Mouse (Mus musculus) CH12.LX (cell line): ENCODE data around the gene Sdf4. TPM values are rescaled to one million over a fixed set of nuclear protein-coding genes. Genes with fewer than 3 reads are reported as not detected.

ENCODE experiments used
- DNase-seq: peaks from one replicate; pipeline ENCODE4 v3.0.0-alpha.2; 2013; ENCODE audit errors: extremely low read depth
- H3K27ac ChIP-seq: 2 replicates; pipeline ENCODE4 v1.5.1; 2012; ENCODE audit warnings: low read depth, mild to moderate bottlenecking, control low read depth, moderate library complexity; ENCODE audit not compliant: insufficient read depth
- H3K27me3 ChIP-seq: replicated peaks from 2 replicates; pipeline ENCODE3; 2012; ENCODE audit warnings: inconsistent platforms
- H3K36me3 ChIP-seq, 2 experiments: replicated peaks in 1 of 2; 2 replicates each; pipeline versions ENCODE3 to v1.6.1; 2012; ENCODE audit warnings: inconsistent platforms in 1 of 2, low read length in 1 of 2, mild to moderate bottlenecking in 1 of 2, mixed read lengths in 1 of 2, moderate library complexity in 1 of 2; ENCODE audit not compliant: control insufficient read depth in 1 of 2, insufficient read depth in 1 of 2
- H3K4me1 ChIP-seq, 2 experiments: 2 replicates each; pipeline ENCODE4 v1.6.1; 2012; ENCODE audit warnings: inconsistent platforms in 1 of 2, moderate library complexity in 1 of 2; ENCODE audit not compliant: insufficient read depth in 2 of 2, control insufficient read depth in 1 of 2
- H3K4me2 ChIP-seq: 2 replicates; pipeline ENCODE4 v1.6.1; 2012; ENCODE audit warnings: low read depth, mild to moderate bottlenecking, control low read depth; ENCODE audit not compliant: poor library complexity, insufficient read depth, severe bottlenecking
- H3K4me3 ChIP-seq, 3 experiments: fragments of 150-350 bp in 1 of 3; sonication (generic) in 1 of 3; replicated peaks in 1 of 3; 2 replicates each; pipeline versions ENCODE3 to v1.5.1; 2011 to 2012; ENCODE audit warnings: low read depth in 2 of 3, low read length in 2 of 3, mild to moderate bottlenecking in 2 of 3, moderate library complexity in 2 of 3, control low read depth in 1 of 3, improper control_type of control experiment in 1 of 3, inconsistent platforms in 1 of 3, mixed read lengths in 1 of 3; ENCODE audit not compliant: poor library complexity in 1 of 3
- H3K79me2 ChIP-seq: replicated peaks from 2 replicates; pipeline ENCODE4 v1.6.1; 2012; ENCODE audit warnings: mild to moderate bottlenecking, moderate library complexity; ENCODE audit not compliant: control insufficient read depth, poor library complexity, insufficient read depth, severe bottlenecking; ENCODE audit errors: extremely low read depth
- H3K9ac ChIP-seq: 2 replicates; pipeline ENCODE4 v1.6.1; 2012; ENCODE audit warnings: low read depth, mild to moderate bottlenecking, control low read depth, moderate library complexity; ENCODE audit not compliant: insufficient read depth
- H3K9me3 ChIP-seq: replicated peaks from 2 replicates; pipeline ENCODE3; 2012; ENCODE audit warnings: low read length, inconsistent platforms, mixed read lengths
- BHLHE40 ChIP-seq: IDR thresholded peaks from 2 replicates; pipeline ENCODE4 v1.6.1; 2011; ENCODE audit warnings: mild to moderate bottlenecking, low read depth, low read length, improper control_type of control experiment
- CHD1 ChIP-seq: IDR thresholded peaks from 2 replicates; pipeline ENCODE4 v1.6.1; 2012; ENCODE audit warnings: low read depth, low read length, improper control_type of control experiment, inconsistent platforms
- CHD2 ChIP-seq: IDR thresholded peaks from 2 replicates; pipeline ENCODE4 v1.6.1; 2011; ENCODE audit warnings: low read length, improper control_type of control experiment
- CTCF ChIP-seq, 2 experiments: IDR thresholded peaks in 1 of 2; conservative IDR thresholded peaks in 1 of 2; 2 replicates each; pipeline ENCODE4 v1.5.1; 2011 to 2012; ENCODE audit warnings: low read depth in 2 of 2, low read length in 2 of 2, improper control_type of control experiment in 1 of 2, inconsistent platforms in 1 of 2, mild to moderate bottlenecking in 1 of 2, moderate library complexity in 1 of 2
- ELF1 ChIP-seq: IDR thresholded peaks from 2 replicates; pipeline ENCODE4 v1.6.1; 2014; ENCODE audit warnings: low read depth, mild to moderate bottlenecking, inconsistent platforms, low read length, improper control_type of control experiment
- EP300 ChIP-seq: IDR thresholded peaks from 2 replicates; pipeline ENCODE4 v1.6.1; 2011; ENCODE audit warnings: low read length, improper control_type of control experiment
- ETS1 ChIP-seq: conservative IDR thresholded peaks from 2 replicates; pipeline ENCODE4 v1.6.1; 2012; ENCODE audit warnings: low read depth, mild to moderate bottlenecking, inconsistent platforms, low read length, improper control_type of control experiment, moderate library complexity
- GABPA ChIP-seq: IDR thresholded peaks from 2 replicates; pipeline ENCODE4 v1.6.1; 2012; ENCODE audit warnings: low read depth, low read length, improper control_type of control experiment, inconsistent platforms; ENCODE audit not compliant: insufficient replicate concordance
- KAT2A ChIP-seq: IDR thresholded peaks from 2 replicates; pipeline ENCODE4 v1.6.1; 2012; ENCODE audit warnings: low read length, improper control_type of control experiment, inconsistent platforms; ENCODE audit not compliant: insufficient replicate concordance
- MAX ChIP-seq: IDR thresholded peaks from 2 replicates; pipeline ENCODE4 v1.6.1; 2011; ENCODE audit warnings: low read length, improper control_type of control experiment
- MAZ ChIP-seq: IDR thresholded peaks from 2 replicates; pipeline ENCODE4 v1.6.1; 2012; ENCODE audit warnings: low read depth, mild to moderate bottlenecking, inconsistent platforms, low read length, improper control_type of control experiment, moderate library complexity
- MEF2A ChIP-seq: IDR thresholded peaks from 2 replicates; pipeline ENCODE4 v1.6.1; 2014; ENCODE audit warnings: low read depth, mild to moderate bottlenecking, inconsistent platforms, low read length, improper control_type of control experiment, borderline replicate concordance
- MXI1 ChIP-seq: IDR thresholded peaks from 2 replicates; pipeline ENCODE4 v1.6.1; 2011; ENCODE audit warnings: mild to moderate bottlenecking, low read depth, low read length, improper control_type of control experiment
- MYC ChIP-seq: IDR thresholded peaks from 2 replicates; pipeline ENCODE4 v1.6.1; 2011; ENCODE audit warnings: low read depth, mild to moderate bottlenecking, improper control_type of control experiment, low read length
- PAX5 ChIP-seq: IDR thresholded peaks from 2 replicates; pipeline ENCODE4 v1.6.1; 2012; ENCODE audit warnings: low read length, inconsistent platforms, mixed read lengths
- RAD21 ChIP-seq: IDR thresholded peaks from 2 replicates; pipeline ENCODE4 v1.6.1; 2011; ENCODE audit warnings: low read depth, mild to moderate bottlenecking, low read length, improper control_type of control experiment, moderate library complexity
- SMC3 ChIP-seq: IDR thresholded peaks from 2 replicates; pipeline ENCODE4 v1.6.1; 2011; ENCODE audit warnings: low read depth, low read length, improper control_type of control experiment
- TBP ChIP-seq: conservative IDR thresholded peaks from 2 replicates; pipeline ENCODE4 v1.6.1; 2011; ENCODE audit warnings: low read depth, low read length, improper control_type of control experiment
- UBTF ChIP-seq: IDR thresholded peaks from 2 replicates; pipeline ENCODE4 v1.6.1; 2012; ENCODE audit warnings: low read depth, mild to moderate bottlenecking, inconsistent platforms, low read length, improper control_type of control experiment, moderate library complexity
- USF1 ChIP-seq: IDR thresholded peaks from 2 replicates; pipeline ENCODE4 v1.6.1; 2014; ENCODE audit warnings: low read depth, mild to moderate bottlenecking, inconsistent platforms, low read length, improper control_type of control experiment
- USF2 ChIP-seq: conservative IDR thresholded peaks from 2 replicates; pipeline ENCODE4 v1.6.1; 2011; ENCODE audit warnings: low read depth, low read length, improper control_type of control experiment
- ZC3H11A ChIP-seq: IDR thresholded peaks from 2 replicates; pipeline ENCODE4 v1.6.1; 2012; ENCODE audit warnings: low read depth, mild to moderate bottlenecking, inconsistent platforms, low read length, improper control_type of control experiment
- ZKSCAN1 ChIP-seq: IDR thresholded peaks from 2 replicates; pipeline ENCODE4 v1.6.1; 2012; ENCODE audit warnings: low read depth, inconsistent platforms, low read length, improper control_type of control experiment, borderline replicate concordance
- ZMIZ1 ChIP-seq: IDR thresholded peaks from 2 replicates; pipeline ENCODE4 v1.6.1; 2012; ENCODE audit warnings: low read depth, mild to moderate bottlenecking, inconsistent platforms, low read length, improper control_type of control experiment
- dilution Hi-C: fragments of 300-500 bp; cut with MboI; formaldehyde crosslinking; loops from 2 replicates; pipeline ENCODE4 v1.14.3; 2020; ENCODE audit warnings: low sequenced_read_pairs; ENCODE audit not compliant: extremely low pct_unique_long_range_greater_than_20kb, extremely low pct_ligation_motif_present
- in situ Hi-C: fragments of 300-500 bp; cut with MboI; formaldehyde crosslinking; loops from 3 replicates; pipeline ENCODE4 v1.14.3; 2019; ENCODE audit warnings: low sequenced_read_pairs, low pct_ligation_motif_present, low pct_unique_long_range_greater_than_20kb, mixed read lengths
- polyA plus RNA-seq: library from polyadenylated mRNA; unstranded; fragments of >175 nt; gene quantifications from 2 replicates; pipeline ENCODE4 v1.2.1, GENCODE M21; 2012; ENCODE audit warnings: low read depth; ENCODE audit not compliant: insufficient read length
- total RNA-seq, 2 experiments: library from RNA; depleted of rRNA; stranded (reverse); fragments of 300-350 nt in 1 of 2; fragments of >200 nt in 1 of 2; gene quantifications; 2 replicates each; pipeline ENCODE4 v1.2.3; 2012 to 2014

Gene Sdf4
- total and polyA plus RNA-seq, 3 experiments: 167 to 211 (median 210) TPM

DNA sequence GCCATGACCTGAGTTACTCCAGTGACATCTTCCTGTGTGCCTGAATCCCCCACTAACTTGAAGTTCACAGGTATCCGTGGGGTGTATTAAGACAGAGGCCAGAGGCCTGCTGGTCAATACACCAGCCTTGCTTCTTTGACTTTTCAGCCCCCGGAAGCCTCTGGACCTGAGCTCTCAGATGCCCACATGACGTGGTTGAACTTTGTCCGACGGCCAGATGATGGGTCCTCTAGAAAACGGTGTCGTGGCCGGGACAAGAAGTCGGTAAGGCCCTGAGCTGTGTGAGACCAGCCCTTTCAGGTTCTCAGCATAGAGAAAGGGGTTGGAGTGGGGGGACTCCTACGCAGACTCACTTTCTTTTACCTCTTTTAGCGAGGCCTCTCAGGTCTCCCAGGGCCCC lies 28.3 kb upstream of the Sdf4 start:
- peaks cover 19 to 56% of the 10 kb centered on the region in 2 experiments for H3K36me3 ChIP-seq
- DNase-seq: no peak
- no peaks in the 10 kb centered on the region for H3K79me2 ChIP-seq
- H3K4me3 ChIP-seq: no peak overlapping the region
- dilution Hi-C loops: no loop called here
- no peak overlapping the region for H3K27ac ChIP-seq
- H3K9ac ChIP-seq: no peak overlapping the region
- in situ Hi-C loops: loop anchor here (10.0 kb wide), 1 partner anchor 130 kb away; no protein-coding TSS in a partner anchor
- H3K4me1 ChIP-seq: peaks cover 0 to 26% of the 10 kb centered on the region in 2 experiments; a peak in 2 of 4 replicates
- H3K4me2 ChIP-seq: no peak overlapping the region
- H3K9me3 ChIP-seq: no peaks in the 10 kb centered on the region
- no peaks in the 10 kb centered on the region for H3K27me3 ChIP-seq
- no peak for TF ChIP-seq BHLHE40
- TF ChIP-seq ZKSCAN1: no peak
- TF ChIP-seq USF1: no peak
- TF ChIP-seq MYC: no peak
- no peak for TF ChIP-seq MAZ
- TF ChIP-seq EP300: no peak
- no peak for TF ChIP-seq KAT2A
- no peak for TF ChIP-seq ZC3H11A
- no peak for TF ChIP-seq RAD21
- no peak for TF ChIP-seq ELF1
- no peak for TF ChIP-seq CHD1
- TF ChIP-seq MXI1: no peak
- no peak for TF ChIP-seq GABPA
- TF ChIP-seq SMC3: no peak
- TF ChIP-seq CHD2: no peak
- TF ChIP-seq USF2: no peak
- TF ChIP-seq MEF2A: no peak
- TF ChIP-seq PAX5: no peak

DNA sequence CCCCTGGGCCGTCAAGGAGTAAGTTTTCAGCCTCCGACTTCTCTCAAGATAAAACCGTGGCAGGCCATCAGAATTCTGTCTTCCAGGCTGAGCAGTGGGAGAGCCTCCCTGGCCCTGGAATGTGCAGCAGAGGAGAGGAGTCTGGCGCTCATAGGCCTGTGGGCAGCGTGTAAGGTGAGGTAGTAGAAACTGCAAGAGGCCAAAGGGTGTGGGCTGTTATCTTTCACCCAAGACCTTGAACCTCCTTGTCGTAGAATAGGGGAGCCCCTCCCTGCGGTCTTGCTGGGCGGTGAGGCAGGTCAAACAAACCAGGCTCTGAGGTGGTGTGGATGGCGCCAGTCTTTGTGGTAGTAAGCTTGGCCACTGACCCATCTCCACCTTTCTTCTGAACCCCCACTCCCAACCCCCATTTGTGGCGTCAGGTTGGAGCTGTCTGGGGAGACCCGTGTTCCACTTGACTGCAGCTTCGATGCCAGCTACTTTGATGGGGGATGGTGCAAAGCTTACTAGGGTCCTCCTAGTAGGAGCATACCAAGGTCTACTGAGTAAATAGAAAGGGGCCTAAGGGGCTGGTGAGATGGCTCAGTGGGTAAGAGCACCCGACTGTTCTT lies 23.5 kb upstream of the Sdf4 start:
- no peaks in the 10 kb centered on the region for H3K79me2 ChIP-seq
- dilution Hi-C loops: no loop called here
- H3K4me2 ChIP-seq: no peak overlapping the region
- no peaks in the 10 kb centered on the region for H3K9me3 ChIP-seq
- H3K4me3 ChIP-seq: no peak overlapping the region
- H3K27ac ChIP-seq: no peak overlapping the region
- DNase-seq: no peak
- peaks cover 0 to 3% of the 10 kb centered on the region in 2 experiments; a peak in 1 of 4 replicates for H3K4me1 ChIP-seq
- in situ Hi-C loops: loop anchor here (10.0 kb wide), 1 partner anchor 126 kb away; no protein-coding TSS in a partner anchor
- peaks cover 12 to 36% of the 10 kb centered on the region in 2 experiments for H3K36me3 ChIP-seq
- TF ChIP-seq UBTF (no peak), ETS1 (no peak), CTCF (conservative IDR thresholded peaks at IDR 0.05 in 1 of 2, IDR thresholded peaks at IDR 0.05 in 1 of 2; ENCODE audit: low read depth in 2 of 2, low read length in 2 of 2) (no peak), MAX (no peak), TBP (no peak), MEF2A (no peak), USF1 (no peak), ELF1 (no peak), ZMIZ1 (no peak), USF2 (no peak), BHLHE40 (no peak), PAX5 (no peak), KAT2A (no peak), GABPA (no peak)
- TF ChIP-seq, all 38 proteins: peak for 0
- no peaks in the 10 kb centered on the region for H3K27me3 ChIP-seq
- no peak overlapping the region for H3K9ac ChIP-seq
